Mouse (Mus musculus) ovary, postnatal 10 days (tissue): ENCODE data around the gene C530025M09Rik.

Experiments used
- DNase-seq: peaks from one replicate; pipeline ENCODE4 v3.0.0; 2022; ENCODE audit warnings: low spot score

C530025M09Rik gene

DNA sequence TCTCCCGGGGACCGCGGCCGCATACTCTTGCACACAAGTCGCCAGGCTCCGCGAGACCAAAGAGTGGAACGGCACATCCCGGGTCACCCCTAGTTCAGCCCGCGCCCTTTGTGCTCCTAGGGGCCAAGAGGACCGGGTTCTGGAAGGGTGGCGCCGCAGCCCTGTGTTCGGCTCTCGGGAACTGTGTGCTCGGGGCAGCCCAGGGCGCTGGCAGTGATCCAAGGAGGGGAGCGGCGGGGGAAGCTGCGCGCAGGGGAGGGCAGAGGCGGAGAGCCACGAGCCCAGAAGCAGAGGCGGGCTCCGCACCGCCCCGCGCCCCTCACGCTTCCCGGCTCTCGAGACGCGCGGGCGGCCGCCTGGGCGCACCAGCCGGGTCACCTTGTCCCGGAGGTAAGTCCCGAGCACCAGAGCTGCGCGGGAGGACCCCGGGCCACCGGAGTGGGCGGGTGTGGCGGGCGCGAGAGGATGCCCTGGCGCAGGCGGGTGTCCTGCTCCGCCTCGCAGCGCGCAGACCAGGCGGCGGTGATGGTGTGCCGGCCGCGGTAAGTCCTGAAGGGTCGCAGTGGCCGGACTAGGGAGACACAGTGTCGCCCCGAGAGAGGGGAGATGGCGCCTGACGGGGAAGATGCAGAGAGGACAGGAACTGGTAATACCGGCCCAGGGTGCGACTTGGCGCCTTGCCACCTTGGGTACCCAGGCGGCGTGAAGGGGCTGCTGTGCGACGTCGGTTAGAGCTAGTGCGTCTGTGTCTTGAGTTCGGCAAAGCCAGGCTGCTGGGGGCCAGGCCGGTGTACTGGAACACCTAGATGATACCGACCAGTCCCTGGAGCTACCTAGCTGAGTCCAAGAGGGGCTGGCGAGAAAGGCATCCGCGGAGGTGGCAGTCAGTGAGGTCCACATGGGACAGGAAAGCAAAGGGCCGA lies at the start of gene C530025M09Rik:
C530025M09Rik (minus strand) TSS at position 678 of the 923 bp plus-strand sequence.
- DNase-seq = peak; percentile 31

DNA sequence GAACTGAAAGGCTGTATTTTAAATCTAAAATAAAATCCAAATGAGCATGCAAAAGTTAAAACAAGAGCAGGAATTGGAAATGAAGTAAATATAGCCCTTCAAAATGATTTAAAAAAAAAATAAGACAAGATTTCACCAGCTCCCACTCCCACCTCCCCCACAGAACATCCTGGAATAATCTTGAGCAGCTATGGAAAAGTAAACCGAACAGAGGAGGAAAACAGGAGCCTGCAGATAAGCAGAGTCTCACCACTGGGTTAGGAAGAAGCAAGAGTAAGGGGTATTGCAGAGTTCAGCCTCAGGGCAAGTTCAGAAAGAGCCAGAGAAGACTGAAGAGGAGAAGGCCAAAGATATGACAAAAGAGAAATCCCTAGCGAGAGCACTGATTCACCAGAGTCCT lies 46.9 kb upstream of the C530025M09Rik start:
- DNase-seq = no peak

DNA sequence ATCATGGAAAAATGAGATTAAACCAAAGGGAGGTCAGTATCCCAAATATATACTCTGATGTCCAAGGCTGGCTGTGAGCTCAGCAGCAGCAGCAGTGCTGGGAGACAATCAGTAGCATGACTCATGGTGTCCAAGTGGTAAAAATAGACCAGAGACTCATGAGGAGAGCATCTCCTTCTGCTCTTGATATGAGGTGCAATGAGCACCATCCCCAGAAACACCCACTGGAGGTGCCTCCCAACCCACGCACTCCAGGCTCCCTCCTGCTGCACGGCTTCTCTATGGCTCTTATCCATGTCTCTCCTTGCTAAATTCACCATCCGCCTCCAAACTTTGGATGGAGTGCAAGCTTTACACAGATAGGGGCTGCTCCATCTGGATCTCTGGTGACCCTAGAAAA lies 42.3 kb upstream of the C530025M09Rik start:
- DNase-seq = no peak

DNA sequence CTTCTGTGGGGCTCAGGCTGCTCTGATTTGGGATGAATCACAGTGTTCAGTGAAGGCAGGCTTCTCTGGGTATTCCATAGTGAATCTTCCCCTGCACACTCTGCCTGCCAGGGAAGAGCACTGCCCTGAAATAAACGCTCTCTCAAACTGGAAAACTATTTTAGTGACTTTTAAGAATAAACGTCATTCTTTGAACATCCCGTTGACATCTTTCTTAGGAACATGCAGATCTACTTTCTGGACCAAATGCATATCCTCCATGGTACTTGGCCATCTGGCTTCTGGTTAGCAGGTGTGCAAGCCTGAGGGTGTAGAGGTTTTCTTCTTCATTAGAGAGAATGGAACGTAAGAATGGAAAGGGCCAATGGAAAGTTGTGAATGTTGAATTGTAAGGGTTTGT lies 41.5 kb upstream of the C530025M09Rik start:
- no peak for DNase-seq

DNA sequence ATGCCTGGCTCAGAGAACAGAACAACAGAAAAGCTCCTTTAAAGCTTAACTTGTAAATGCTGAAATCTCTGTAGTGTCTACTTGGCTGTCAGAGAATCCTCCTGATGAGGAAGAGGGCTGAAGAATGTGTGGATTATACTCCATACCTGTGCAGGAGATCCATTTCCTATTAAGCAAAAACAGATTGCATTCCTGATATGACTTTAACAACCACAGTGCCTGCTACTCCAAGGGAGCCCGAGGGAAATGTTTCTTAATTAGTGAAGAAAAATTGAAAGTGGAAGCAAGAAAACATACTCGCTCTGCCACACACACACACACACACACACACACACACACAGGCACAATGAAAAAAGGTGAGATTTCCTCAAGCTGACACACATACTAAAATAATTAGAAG lies 39.5 kb upstream of the C530025M09Rik start:
- no peak for DNase-seq

DNA sequence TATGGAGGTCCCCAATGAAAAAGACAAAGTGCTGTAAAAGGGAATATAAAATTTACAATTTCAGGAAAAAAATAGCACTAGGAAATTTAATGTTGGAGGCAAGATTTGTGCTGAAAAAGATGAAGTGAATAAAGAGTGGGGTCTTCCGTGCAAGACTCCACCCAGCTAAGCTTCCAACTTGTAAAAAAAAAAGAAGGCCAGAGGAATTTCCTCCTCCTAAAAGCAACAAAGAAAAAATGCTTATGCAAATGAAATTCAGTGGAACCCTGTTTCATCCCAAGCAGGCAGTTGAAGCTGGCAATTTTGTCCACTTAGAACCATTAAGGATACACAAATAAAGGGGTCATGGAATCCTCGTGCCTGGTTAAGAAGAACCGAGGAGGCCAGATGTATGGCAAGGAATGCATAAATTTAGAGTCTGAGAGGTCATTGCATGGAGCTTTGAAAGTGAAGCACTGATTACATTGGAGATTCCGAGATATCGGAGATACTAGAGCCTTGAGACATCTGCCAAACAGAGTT lies 35.0 kb upstream of the C530025M09Rik start:
- no peak for DNase-seq

DNA sequence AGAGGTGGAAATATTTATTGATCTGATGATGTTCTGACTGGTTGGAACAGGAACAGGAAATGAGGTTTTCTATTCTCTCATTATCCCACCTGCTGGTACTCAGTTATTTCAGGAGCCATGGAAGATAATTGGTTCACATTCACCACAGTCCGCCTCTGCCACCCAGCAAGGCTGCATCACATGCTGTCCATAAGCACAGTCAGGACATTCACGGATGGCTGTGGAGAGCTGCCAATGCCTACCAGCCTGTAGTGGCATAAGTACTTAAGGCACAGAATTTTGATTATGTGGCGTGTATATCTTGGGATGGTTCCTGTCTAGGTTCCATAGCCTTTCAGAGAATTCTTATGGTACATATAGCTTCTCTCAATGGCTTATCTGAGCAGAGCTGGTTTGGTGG lies 30.0 kb upstream of the C530025M09Rik start:
- no peak for DNase-seq

DNA sequence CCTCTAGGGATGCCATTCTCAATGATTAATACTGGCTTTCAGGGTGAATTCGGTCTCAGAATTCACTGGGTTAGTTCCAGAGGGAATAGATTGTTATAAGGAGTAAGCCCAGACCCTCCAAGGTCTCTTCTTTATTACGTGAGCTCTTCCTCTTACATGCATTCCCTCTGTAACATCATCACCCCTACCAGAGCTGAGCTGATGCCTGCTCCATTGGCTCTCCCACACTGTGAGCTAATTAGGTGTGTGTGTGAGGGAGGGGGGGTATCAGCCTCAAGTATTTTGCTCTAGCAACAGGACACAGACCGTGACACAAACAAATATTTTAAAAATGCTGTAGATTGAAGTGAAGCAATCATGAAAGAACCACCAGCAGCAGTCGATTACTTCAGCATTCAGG lies 17.8 kb upstream of the C530025M09Rik start:
- DNase-seq = no peak

DNA sequence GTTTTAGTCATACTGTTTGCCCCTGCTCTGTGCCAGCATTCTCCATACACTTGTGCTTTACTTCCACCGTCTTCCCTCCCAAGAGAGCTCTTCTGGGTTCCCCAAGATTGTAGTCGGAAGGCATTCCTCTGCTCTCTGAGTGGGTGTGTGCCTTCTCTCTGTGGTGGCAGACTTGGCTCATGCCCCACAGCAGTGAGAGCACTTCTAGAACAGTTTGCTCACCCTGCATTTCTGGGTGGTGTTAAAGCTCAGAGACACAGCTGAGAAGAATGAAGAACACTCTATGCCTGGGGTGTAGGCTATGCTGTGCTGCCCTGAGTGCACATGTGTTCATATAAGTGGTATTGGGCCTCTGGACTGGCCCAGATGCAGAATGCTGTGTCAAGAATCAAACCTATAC lies 13.6 kb upstream of the C530025M09Rik start:
- DNase-seq = no peak

DNA sequence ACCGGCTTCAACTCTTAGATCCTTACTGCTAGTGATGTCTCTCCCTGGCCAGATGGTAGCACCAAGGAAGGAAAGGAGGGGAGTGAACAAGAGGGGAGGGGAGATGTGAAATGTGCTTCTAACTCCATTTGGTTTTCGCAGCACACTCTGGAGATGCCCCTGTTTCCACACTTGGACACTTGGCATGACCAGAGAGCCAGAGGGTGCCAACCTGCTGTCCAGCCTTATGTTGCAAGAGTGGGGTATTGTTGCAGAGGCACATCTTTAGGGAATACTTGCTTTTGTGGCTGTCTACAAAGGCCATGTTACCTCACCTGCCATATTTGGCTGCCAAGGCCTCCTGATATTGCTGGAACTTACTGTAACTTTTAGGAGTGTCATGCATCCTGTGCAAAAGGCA lies 8.7 kb upstream of the C530025M09Rik start:
- no peak for DNase-seq

DNA sequence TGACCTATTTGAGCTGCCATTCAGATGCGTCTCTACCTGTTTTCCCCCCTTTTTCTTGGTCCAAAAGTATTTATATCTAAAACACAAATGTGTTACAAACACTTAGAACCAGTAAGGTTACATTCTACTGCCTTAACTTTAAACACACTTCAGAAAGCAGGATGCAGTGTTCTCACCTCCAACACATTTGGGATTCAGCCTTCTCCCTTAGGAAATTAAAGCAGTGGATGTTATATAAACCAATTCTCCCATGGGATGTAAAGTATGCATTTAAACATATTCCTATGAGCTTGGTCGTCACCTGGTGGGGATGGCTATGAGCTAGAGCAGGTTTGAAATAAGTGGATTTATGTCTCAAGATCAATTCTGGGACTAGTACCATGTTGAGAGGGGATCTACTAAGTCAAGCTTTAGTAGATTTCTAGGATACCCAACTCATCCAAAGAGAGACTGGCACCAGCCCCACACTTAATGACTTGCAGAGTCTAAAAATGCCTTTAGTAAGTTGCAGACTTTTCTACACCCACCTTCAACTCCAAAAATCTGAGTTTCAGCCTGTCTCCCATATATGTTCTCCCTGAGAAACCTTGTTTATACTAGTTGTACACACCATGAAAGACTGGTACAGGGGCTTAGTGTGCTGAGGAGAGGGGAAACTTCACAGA lies 5.6 kb upstream of the C530025M09Rik start:
- DNase-seq = no peak

DNA sequence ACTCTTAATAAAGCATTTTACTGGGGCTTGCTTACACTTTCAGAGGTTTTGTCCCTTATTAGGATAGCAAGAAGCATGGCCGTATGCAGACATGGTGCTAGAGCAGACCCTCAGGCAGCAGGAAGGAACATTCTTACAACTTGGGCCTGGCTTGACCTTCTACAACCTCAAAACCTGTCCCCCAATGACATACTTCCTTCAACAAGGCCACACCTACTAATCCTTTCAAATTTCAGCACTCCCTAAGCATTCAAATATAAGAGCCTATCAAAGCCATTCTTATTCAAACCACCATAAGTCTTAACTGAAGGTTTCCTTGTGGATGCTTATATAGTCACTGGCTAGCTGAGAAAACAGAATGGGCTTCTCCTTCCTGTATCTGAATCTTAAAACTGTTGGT lies 4.1 kb upstream of the C530025M09Rik start:
- no peak for DNase-seq

DNA sequence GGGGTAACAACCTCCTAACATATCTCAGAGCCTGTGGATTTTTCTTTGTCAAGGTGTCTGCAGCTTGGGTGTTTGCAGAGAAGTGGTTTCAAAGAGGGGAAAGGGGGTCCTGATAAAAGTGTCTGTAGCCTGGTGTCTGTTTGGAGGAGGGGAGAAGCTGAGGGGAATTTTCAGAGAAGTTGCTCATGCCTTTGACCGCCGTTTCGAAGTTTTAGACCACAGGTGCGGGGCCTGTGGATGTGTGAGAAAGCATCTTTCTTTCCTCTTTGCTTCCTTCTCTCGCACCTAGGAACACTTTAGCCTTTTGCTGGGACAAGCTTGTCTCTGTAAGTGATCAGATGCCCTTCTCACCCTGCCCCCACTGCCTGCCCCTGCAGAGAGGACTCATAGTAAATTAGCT lies 1.3 kb upstream of the C530025M09Rik start:
- DNase-seq = no peak

DNA sequence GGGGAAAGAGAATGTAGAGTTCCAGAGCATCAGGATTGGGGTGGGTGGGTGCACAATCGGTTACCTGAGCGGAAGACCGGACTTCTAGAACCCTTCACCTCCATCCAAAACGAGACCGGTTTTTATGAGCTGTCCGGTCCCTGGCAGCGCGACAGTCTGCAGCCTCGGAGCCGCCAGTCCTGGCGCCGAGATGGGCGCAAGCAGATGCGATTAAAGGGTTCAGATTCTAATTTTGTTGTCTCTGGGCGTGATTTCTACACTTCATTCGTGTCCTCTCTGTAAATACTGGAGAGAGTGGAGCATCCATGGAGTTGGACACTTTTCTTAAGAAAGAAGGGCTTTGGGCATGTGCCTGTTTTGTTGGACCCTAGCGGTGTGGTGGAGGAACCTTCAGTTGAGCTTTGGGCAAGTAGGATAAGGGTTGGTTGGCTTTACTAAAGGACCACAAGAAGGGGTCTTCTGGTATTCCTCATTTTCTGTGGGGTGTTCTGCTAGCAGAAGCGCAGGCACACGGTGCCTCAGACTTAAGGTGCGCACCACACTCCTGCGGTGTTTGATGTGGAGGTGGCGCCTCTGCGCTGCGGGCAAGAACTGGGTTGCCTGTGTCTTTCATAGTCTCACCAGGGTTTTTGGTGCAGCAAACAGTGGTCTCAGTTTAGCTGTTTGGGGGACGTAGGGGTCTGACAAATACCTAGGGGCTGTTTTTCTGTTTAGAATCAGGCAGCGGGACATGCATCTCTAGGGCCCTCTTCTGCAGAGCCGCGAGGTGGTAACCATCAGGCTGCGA lies 639 bp upstream of the C530025M09Rik start:
- no peak for DNase-seq

DNA sequence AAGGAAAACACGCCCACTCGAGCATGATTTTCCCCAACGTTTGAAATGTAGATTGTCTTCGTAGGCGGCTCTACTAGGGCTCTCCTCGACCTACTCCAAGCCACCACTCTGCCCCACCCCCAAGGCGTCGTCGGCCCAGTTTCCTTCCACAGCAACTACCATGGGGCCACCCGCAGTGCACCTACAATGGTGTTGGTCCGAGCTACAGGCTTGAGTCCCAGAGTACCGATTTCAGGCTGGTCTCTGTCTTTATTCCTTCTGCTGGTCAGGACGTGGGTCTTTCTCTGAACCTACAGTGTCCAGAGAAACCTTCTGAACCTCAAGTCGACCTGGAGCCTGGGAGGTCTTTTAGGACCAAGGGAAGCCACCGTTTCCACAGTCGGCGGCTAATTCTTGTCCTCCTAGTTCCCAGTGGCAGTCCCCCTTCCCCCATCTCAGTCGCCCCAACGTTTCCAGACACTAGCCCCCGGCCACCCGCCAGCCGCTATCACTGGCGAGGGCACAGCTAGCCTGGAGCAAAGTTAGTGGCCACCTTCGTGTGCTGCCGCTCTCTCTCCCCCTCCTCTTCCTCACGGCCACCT lies 968 bp downstream of the C530025M09Rik start:
- DNase-seq = no peak

DNA sequence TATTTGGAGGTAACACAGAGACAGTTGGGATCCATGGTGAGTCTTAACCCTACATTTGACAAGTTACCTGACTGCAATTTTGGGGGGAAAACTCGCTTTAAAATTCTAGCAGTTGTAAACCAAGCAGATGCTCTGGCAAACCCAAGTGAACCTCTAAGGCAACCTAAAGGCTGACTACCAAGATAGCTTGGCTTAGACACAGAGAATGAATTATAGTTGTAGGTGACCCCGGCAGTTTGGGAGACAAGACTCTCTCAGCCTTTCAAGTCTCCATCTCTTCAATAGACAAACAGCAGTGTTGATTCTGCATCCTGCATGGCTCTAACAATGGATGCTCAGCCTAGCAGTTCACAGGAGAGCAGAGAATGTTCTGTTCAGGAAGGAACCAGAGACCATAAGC lies 2.1 kb downstream of the C530025M09Rik start, which contains the start of gene Syndig1:
Syndig1 (plus strand) TSS at position 301 of the 400 bp plus-strand sequence.
- no peak for DNase-seq

DNA sequence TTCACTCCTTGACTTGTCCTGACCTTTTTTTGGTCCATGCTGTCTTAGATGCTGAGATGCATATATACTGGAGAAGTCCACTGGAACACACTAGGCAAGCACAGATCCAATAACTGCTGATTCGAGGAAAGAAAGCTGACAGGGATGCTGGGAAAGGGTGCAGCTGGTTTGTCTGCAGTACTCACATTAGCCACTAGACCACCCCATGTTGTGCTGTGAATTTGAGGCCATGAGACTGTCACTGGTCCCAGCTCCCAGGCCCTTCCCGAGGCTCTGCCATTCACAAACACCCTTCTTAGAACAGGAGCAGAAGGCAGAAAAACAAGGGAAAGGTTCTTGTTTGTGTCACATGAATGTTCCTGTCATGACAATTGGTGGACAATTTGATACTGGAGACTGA lies 10.8 kb downstream of the C530025M09Rik start:
- DNase-seq = no peak

DNA sequence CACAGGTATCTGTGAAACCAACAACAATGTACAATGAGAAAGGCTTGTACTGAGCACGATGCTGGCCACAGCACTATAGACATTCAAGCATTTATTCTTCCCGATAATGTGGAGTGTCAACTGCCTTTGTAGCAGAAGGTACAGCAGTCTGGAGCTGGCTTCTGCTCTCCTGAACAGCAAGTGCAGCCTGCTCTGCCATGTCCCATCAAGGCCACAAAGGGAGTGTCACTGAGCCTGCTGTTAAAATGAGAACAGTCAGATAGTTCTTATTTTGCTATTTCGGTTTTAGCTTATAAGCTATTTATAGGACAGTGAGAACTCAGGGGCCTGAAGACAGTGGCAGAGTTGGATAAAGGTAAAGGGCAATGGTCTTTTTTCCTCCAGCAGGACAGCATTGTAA lies 11.3 kb downstream of the C530025M09Rik start:
- no peak for DNase-seq

DNA sequence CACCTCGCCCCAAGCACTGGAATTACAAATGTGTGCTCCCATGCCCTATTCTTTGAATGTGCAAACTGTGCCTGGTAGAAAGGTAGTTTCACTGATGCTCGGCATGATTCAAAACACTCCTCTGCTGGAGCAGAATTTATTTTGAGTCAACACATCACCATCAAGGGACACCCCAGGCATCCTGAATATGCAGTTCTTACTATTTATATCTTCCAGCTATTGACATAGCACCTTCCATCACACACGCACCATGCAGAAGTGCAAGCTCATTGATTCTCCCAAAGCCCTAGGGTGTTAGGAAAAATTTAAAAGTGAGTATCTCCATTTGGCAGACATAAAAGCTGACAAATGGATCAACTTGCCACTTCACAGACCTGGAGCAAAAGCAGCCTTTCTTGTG lies 12.6 kb downstream of the C530025M09Rik start:
- no peak for DNase-seq

DNA sequence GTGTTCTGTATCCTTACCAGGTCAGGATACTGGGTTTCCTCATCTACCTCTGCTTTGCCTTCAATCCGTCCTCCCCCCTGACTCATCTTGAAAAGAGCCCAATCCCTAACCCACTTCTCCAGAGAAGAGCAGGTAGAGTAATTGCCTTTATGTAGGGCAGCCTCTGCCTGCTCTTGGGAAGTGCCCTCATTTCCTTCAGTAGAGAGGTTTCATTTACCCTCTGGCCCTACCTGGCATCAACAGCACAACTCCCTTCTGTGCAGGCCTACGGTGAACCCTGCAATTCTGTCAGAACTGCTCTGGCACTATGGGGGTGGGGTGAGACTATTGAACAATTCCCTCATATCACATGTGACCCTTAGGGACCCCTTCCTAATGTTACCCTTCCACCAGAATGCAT lies 18.1 kb downstream of the C530025M09Rik start:
- no peak for DNase-seq

DNA sequence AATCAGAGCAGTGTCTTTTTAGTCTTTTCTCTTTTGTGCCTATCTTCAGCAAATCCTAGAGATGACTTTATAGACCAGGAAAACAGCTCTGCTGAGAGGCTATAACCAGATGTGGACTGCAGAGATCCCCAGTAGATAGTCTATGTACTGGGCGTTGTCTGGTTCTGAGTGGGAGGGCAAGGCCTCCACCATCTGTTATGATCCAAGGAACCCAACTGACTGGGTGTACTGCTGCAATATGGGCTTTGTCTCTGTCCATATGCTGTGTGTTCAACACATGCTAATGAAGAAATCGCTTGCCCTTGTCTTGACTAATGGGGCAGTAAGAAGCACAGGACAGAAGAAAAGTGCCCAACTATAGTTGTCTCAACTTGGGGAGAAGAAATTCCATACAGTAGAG lies 25.8 kb downstream of the C530025M09Rik start:
- DNase-seq = no peak

DNA sequence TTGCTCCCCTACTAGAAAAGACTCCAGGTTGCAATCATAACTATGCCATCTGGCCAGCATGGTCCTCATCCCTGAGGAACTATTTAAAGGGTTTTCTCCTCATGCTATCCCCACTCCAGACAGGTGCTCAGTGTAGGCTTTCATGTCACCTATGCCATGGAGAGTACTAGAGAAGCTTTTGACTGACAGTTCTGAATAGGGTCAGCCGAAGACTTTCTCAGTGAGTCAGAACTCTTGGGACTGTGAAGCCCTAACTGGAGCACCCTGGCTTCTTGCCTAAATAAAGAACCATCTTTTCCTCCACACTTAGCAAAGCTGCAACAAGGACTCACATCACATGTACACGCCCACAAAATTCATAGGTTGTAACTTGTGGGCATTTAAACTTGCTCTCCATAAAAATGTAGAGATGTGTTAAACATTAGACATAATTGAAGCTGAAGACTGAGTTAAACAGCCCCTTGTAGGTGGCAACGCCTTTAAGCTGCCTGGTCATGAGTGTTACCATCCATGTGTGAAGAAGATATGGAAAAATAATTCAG lies 26.3 kb downstream of the C530025M09Rik start:
- DNase-seq = no peak
